Mouse (Mus musculus): Measurements from ENCODE around the gene Arhgap1. TPM values are rescaled to one million over a fixed set of nuclear protein-coding genes. Genes with fewer than 3 reads are reported as not detected.
A peak's percentile ranks its signal among the peaks of the same experiment; 100 is the strongest.
"Not testable (repeated sequence)": the region's sequence is repeated elsewhere in the genome, so short reads cannot be mapped to it uniquely, and the experiment has no call there.

Gene Arhgap1
- 185 and 191 TPM in 2 replicates for polyA plus RNA-seq (2012; rRNA removed)

- WGBS: under 1% methylated on average over 44 of the region's 44 CpGs
- H3K36me3 ChIP-seq (ENCODE audit: control insufficient read depth, insufficient read depth, low read length): peaks cover 22% of the 10 kb centered on the region
- peak within 1 kb of the TSS; percentile 95 for H3K4me3 ChIP-seq (ENCODE audit: control insufficient read depth, insufficient read depth, low read length)
- TF ChIP-seq CTCF (IDR thresholded peaks at IDR 0.05; ENCODE audit: borderline replicate concordance, control insufficient read depth, extremely low read depth, insufficient read depth, low read length, poor library complexity) (no peak), POLR2A (IDR thresholded peaks at IDR 0.05; ENCODE audit: control insufficient read depth, extremely low read depth, insufficient read depth, low read length, poor library complexity) (peak; percentile 60)
- peak; percentile 96 for DNase-seq
- H3K4me1 ChIP-seq (replicated peaks; ENCODE audit: control insufficient read depth, insufficient read depth, low read length): peaks cover 34% of the 10 kb centered on the region
- H3K27ac ChIP-seq (ENCODE audit: control insufficient read depth, insufficient read depth, low read length): peak within 1 kb of the TSS; percentile 84
- H3K27me3 ChIP-seq (ENCODE audit: control insufficient read depth, insufficient read depth, low read length): no peaks in the 10 kb centered on the region
These were observed at the start of gene Arhgap1, which contains the start of gene Zfp408 for GRCm38 (mm10) chr2:91649553-91650359. Gene Arhgap1, plus strand, starts transcription at chr2:91649860. Gene Zfp408, minus strand, starts transcription at chr2:91649791.

DNA sequence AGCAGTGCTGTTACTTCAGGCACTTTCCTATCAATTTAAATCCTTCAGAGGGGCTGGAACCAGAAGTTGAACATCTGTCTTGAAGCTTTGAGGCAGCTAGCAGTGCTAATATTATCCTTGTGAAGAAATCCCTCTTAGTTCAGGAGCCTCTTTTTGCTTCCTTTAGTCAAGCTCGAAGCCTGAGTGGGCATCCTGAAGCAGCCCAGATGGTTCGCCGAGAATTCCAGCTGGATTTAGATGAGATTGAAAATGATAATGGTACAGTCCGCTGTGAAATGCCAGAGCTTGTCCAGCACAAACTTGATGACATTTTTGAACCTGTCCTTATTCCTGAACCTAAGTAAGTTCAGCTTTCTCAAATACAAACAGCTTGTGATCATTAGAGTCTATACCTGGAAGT is 49.2 kb upstream of the Arhgap1 start:
- peaks cover 79% of the 10 kb centered on the region for H3K36me3 ChIP-seq (ENCODE audit: control insufficient read depth, insufficient read depth, low read length)

GRCm38 (mm10) chr2:91602389-91602788 is 47.3 kb upstream of the Arhgap1 start:
- Histone ChIP-seq H3K4me3 (ENCODE audit: control insufficient read depth, insufficient read depth, low read length) (no peak overlapping the region), H3K27ac (ENCODE audit: control insufficient read depth, insufficient read depth, low read length) (no peak overlapping the region), H3K27me3 (ENCODE audit: control insufficient read depth, insufficient read depth, low read length) (no peaks in the 10 kb centered on the region), H3K36me3 (ENCODE audit: control insufficient read depth, insufficient read depth, low read length) (peaks cover 79% of the 10 kb centered on the region), H3K4me1 (replicated peaks; ENCODE audit: control insufficient read depth, insufficient read depth, low read length) (no peaks in the 10 kb centered on the region)
- peak; percentile 7 for DNase-seq
- TF ChIP-seq CTCF (IDR thresholded peaks at IDR 0.05; ENCODE audit: borderline replicate concordance, control insufficient read depth, extremely low read depth, insufficient read depth, low read length, poor library complexity) (no peak), POLR2A (IDR thresholded peaks at IDR 0.05; ENCODE audit: control insufficient read depth, extremely low read depth, insufficient read depth, low read length, poor library complexity) (no peak)
- 86% methylated on average over 4 of the region's 4 CpGs for WGBS

More for the DNA sequence above, 49.2 kb upstream of the Arhgap1 start:
- H3K4me1 ChIP-seq (replicated peaks; ENCODE audit: control insufficient read depth, insufficient read depth, low read length): no peaks in the 10 kb centered on the region
- no peak overlapping the region for H3K4me3 ChIP-seq (ENCODE audit: control insufficient read depth, insufficient read depth, low read length)
- DNase-seq: no peak
- no peak overlapping the region for H3K27ac ChIP-seq (ENCODE audit: control insufficient read depth, insufficient read depth, low read length)
- no peak for TF ChIP-seq CTCF (IDR thresholded peaks at IDR 0.05; ENCODE audit: borderline replicate concordance, control insufficient read depth, extremely low read depth, insufficient read depth, low read length, poor library complexity)
- no peak for TF ChIP-seq POLR2A (IDR thresholded peaks at IDR 0.05; ENCODE audit: control insufficient read depth, extremely low read depth, insufficient read depth, low read length, poor library complexity)
- no peaks in the 10 kb centered on the region for H3K27me3 ChIP-seq (ENCODE audit: control insufficient read depth, insufficient read depth, low read length)
- WGBS: over 99% methylated on average over 4 of the region's 4 CpGs

DNA sequence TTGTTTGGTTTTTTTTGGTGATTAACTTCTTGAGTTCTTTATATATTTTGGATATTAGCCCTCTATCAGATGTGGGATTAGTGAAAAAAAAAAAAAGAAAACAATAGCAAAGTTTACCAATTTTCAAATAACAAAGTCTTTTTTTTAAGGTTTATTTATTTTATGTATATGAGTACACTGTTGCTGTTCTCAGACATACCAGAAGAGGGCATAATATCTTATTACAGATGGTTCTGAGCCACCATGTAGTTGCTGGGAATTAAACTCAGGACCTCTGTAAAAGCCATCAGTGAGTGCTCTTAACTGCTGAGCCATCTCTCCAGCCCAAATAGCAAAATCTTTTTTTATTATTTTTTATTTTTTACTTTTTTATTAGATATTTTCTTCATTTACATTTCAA is 40.3 kb upstream of the Arhgap1 start:
- H3K27ac ChIP-seq (ENCODE audit: control insufficient read depth, insufficient read depth, low read length); DNase-seq; H3K4me3 ChIP-seq (ENCODE audit: control insufficient read depth, insufficient read depth, low read length); H3K27me3 ChIP-seq (ENCODE audit: control insufficient read depth, insufficient read depth, low read length); H3K4me1 ChIP-seq (replicated peaks; ENCODE audit: control insufficient read depth, insufficient read depth, low read length): not testable (repeated sequence)
- peaks cover 51% of the 10 kb centered on the region for H3K36me3 ChIP-seq (ENCODE audit: control insufficient read depth, insufficient read depth, low read length)

GRCm38 (mm10) chr2:91622356-91622755 is 27.3 kb upstream of the Arhgap1 start:
- H3K27me3 ChIP-seq (ENCODE audit: control insufficient read depth, insufficient read depth, low read length): no peaks in the 10 kb centered on the region
- H3K36me3 ChIP-seq (ENCODE audit: control insufficient read depth, insufficient read depth, low read length): peaks cover 35% of the 10 kb centered on the region
- no peaks in the 10 kb centered on the region for H3K4me1 ChIP-seq (replicated peaks; ENCODE audit: control insufficient read depth, insufficient read depth, low read length)
- H3K27ac ChIP-seq (ENCODE audit: control insufficient read depth, insufficient read depth, low read length): no peak overlapping the region
- TF ChIP-seq POLR2A (IDR thresholded peaks at IDR 0.05; ENCODE audit: control insufficient read depth, extremely low read depth, insufficient read depth, low read length, poor library complexity): no peak
- TF ChIP-seq CTCF (IDR thresholded peaks at IDR 0.05; ENCODE audit: borderline replicate concordance, control insufficient read depth, extremely low read depth, insufficient read depth, low read length, poor library complexity): no peak
- 97% methylated on average over 5 of the region's 5 CpGs for WGBS
- DNase-seq: no peak
- H3K4me3 ChIP-seq (ENCODE audit: control insufficient read depth, insufficient read depth, low read length): no peak overlapping the region

GRCm38 (mm10) chr2:91623366-91623765 is 26.3 kb upstream of the Arhgap1 start:
- 94% methylated on average over 7 of the region's 7 CpGs for WGBS
- not testable (repeated sequence) for DNase-seq; H3K27ac ChIP-seq (ENCODE audit: control insufficient read depth, insufficient read depth, low read length); H3K27me3 ChIP-seq (ENCODE audit: control insufficient read depth, insufficient read depth, low read length); H3K4me3 ChIP-seq (ENCODE audit: control insufficient read depth, insufficient read depth, low read length); H3K4me1 ChIP-seq (replicated peaks; ENCODE audit: control insufficient read depth, insufficient read depth, low read length)
- peaks cover 25% of the 10 kb centered on the region for H3K36me3 ChIP-seq (ENCODE audit: control insufficient read depth, insufficient read depth, low read length)

- no peak for TF ChIP-seq POLR2A (IDR thresholded peaks at IDR 0.05; ENCODE audit: control insufficient read depth, extremely low read depth, insufficient read depth, low read length, poor library complexity)
- no peak for TF ChIP-seq CTCF (IDR thresholded peaks at IDR 0.05; ENCODE audit: borderline replicate concordance, control insufficient read depth, extremely low read depth, insufficient read depth, low read length, poor library complexity)
- no peak overlapping the region for H3K27ac ChIP-seq (ENCODE audit: control insufficient read depth, insufficient read depth, low read length)
- H3K36me3 ChIP-seq (ENCODE audit: control insufficient read depth, insufficient read depth, low read length): no peaks in the 10 kb centered on the region
- no peak overlapping the region for H3K4me3 ChIP-seq (ENCODE audit: control insufficient read depth, insufficient read depth, low read length)
- DNase-seq: no peak
- 88% methylated on average over 5 of the region's 5 CpGs for WGBS
- peaks cover 7% of the 10 kb centered on the region for H3K4me1 ChIP-seq (replicated peaks; ENCODE audit: control insufficient read depth, insufficient read depth, low read length)
- no peaks in the 10 kb centered on the region for H3K27me3 ChIP-seq (ENCODE audit: control insufficient read depth, insufficient read depth, low read length)
These were observed 22.2 kb upstream of the Arhgap1 start for GRCm38 (mm10) chr2:91627486-91627885.
